Mouse (Mus musculus) forebrain, embryonic 10.5 days (tissue): Measurements from ENCODE around the gene Rnf145. TPM values are rescaled to one million over a fixed set of nuclear protein-coding genes. Genes with fewer than 3 reads are reported as not detected.

Experiments used
- DNase-seq: peaks from one replicate; pipeline ENCODE4 v3.0.0-alpha.2; 2017; ENCODE audit warnings: low spot score; ENCODE audit errors: extremely low spot score
- H3K27ac ChIP-seq: fragments of 300-500 bp; sonication (generic); 2 replicates; pipeline ENCODE4 v1.5.1; 2016; ENCODE audit warnings: mild to moderate bottlenecking
- H3K27me3 ChIP-seq: fragments of 300-500 bp; sonication (generic); 2 replicates; pipeline ENCODE4 v1.6.1; 2016; ENCODE audit warnings: mild to moderate bottlenecking; ENCODE audit not compliant: poor library complexity, severe bottlenecking
- H3K36me3 ChIP-seq: fragments of 300-500 bp; sonication (generic); replicated peaks from 2 replicates; pipeline ENCODE4 v1.6.1; 2016; ENCODE audit warnings: mild to moderate bottlenecking, moderate library complexity
- H3K4me1 ChIP-seq: fragments of 300-500 bp; sonication (generic); 2 replicates; pipeline ENCODE4 v1.6.1; 2016
- H3K4me3 ChIP-seq: fragments of 300-500 bp; sonication (generic); 2 replicates; pipeline ENCODE4 v1.5.1; 2016; ENCODE audit warnings: mild to moderate bottlenecking, moderate library complexity
- H3K9me3 ChIP-seq: fragments of 300-500 bp; sonication (generic); 2 replicates; pipeline ENCODE4 v1.6.1; 2016; ENCODE audit warnings: mild to moderate bottlenecking, moderate library complexity
- WGBS: fragments of 180-500 bp; shearing (Covaris S2); methylation state at CpG from one replicate; pipeline ENCODE4 v1.1.7; 2016; 5-methylcytosine and 5-hydroxymethylcytosine counted together
- polyA plus RNA-seq: library from polyadenylated mRNA; unstranded; fragments of >200 nt; fragmentation: Nextera tagmentation; extraction: Ambion mirVana; gene quantifications from 2 replicates; pipeline ENCODE4 v1.2.1, GENCODE M21; 2016

Rnf145 gene
- polyA plus RNA-seq, 1 experiment from 2014 or later: 92.8 TPM

DNA sequence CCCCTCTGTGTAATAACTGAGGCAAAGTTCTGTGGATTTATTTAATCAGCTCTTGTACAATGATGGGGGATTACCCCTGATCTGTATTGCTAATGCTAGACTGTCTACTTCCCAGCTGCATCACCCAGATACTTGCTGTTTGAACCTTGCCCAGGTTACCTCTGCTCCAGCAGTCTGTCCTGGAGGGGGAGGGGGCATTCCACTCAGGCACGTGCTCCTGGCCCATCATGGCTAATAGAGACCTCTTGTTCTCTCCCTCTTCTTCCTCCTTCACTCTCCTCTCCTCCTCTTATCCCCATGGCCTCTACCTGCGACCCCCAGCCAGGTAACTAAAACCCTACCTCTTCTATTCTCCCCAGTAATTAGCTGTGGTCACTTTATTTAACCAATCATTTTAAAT is 4.1 kb upstream of the Rnf145 start:
- no peak for DNase-seq
- Histone ChIP-seq H3K27me3 (no peaks in the 10 kb centered on the region), H3K27ac (no peak overlapping the region), H3K4me3 (no peak overlapping the region), H3K4me1 (peaks cover 28% of the 10 kb centered on the region), H3K36me3 (no peaks in the 10 kb centered on the region), H3K9me3 (no peaks in the 10 kb centered on the region)
- WGBS: 65% methylated on average over 2 of the region's 2 CpGs

DNA sequence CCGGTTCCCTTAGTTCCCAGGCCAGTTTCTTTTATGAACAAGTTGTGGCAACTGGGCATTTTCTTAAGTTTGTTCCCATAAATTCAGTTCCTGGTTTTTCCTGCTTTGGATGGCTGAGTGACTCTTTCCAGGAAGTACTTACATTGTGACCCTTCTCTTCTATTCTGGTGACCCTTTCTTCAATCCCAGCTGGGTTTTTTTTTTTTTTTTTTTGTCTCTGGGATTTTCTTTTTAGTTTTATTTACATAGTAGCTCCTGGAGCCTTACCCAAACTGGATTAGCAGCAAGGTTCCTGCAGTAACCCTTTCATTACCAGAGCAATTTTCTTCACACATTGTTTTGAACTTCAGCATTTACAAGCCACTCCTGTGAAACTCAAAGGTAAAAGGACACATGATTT is 2.4 kb upstream of the Rnf145 start:
- DNase-seq: no peak
- no peak overlapping the region for H3K27ac ChIP-seq
- H3K9me3 ChIP-seq: no peaks in the 10 kb centered on the region
- H3K36me3 ChIP-seq: no peaks in the 10 kb centered on the region
- H3K27me3 ChIP-seq: no peaks in the 10 kb centered on the region
- peaks cover 42% of the 10 kb centered on the region for H3K4me1 ChIP-seq
- no peak overlapping the region for H3K4me3 ChIP-seq
- 23% methylated on average over 1 of the region's 1 CpGs for WGBS

DNA sequence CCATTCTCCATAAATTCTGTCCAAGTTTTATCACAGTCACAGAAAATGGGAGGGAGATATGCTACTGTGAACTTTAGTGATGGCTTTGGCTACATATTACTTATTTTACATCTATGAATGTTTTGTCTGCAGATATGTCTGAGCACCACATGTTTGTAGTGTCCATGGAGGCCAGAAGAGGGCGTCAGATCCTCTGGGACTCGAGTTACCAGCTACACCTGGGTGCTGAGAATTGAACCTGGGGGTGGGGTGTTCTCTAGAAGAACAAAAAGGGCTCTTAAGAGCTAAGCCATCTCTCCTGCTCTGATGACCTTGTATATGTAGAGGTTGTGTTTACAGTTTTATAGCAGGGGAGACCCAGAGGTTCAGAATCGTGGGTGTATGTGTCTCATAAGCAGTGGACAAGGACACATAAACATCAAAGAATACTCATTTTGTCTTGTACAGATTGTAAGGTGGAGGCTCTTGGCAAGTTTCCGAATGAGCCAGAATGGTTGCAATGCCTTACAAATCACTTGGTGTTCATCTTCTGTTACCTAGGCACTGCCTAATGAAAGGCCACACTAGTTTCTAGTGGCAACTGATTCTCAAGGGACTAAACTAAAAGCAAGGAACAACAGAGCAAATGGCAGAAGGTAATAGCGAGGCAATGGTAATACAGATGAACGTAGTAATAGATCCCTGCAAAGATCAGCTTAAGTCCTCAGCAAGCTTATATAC is 1.0 kb upstream of the Rnf145 start:
- H3K27me3 ChIP-seq: no peaks in the 10 kb centered on the region

GRCm38 (mm10) chr11:44519096-44519949 is 559 bp downstream of the Rnf145 start:
- H3K4me3 ChIP-seq: peak overlapping the region; percentile 96
- peaks cover 50% of the 10 kb centered on the region for H3K4me1 ChIP-seq
- H3K27ac ChIP-seq: peak overlapping the region; percentile 100
- WGBS: 0% methylated on average over 49 of the region's 61 CpGs
- peaks cover 10% of the 10 kb centered on the region for H3K36me3 ChIP-seq
- no peaks in the 10 kb centered on the region for H3K9me3 ChIP-seq
- DNase-seq: peak; percentile 67
- no peaks in the 10 kb centered on the region for H3K27me3 ChIP-seq

More for the DNA sequence above, 1.0 kb upstream of the Rnf145 start:
- WGBS: 57% methylated on average over 6 of the region's 6 CpGs
- H3K4me3 ChIP-seq: peak overlapping the region; percentile 96
- peak overlapping the region; percentile 100 for H3K27ac ChIP-seq
- no peaks in the 10 kb centered on the region for H3K36me3 ChIP-seq
- no peak for DNase-seq
- H3K4me1 ChIP-seq: peaks cover 50% of the 10 kb centered on the region
- no peaks in the 10 kb centered on the region for H3K9me3 ChIP-seq

GRCm38 (mm10) chr11:44519950-44520761 is 1.4 kb downstream of the Rnf145 start:
- Histone ChIP-seq H3K4me1 (peaks cover 50% of the 10 kb centered on the region), H3K4me3 (peak overlapping the region; percentile 96), H3K36me3 (peaks cover 18% of the 10 kb centered on the region), H3K27me3 (no peaks in the 10 kb centered on the region), H3K27ac (peak overlapping the region; percentile 100), H3K9me3 (no peaks in the 10 kb centered on the region)
- DNase-seq: peak; percentile 84
- under 1% methylated on average over 28 of the region's 28 CpGs for WGBS

DNA sequence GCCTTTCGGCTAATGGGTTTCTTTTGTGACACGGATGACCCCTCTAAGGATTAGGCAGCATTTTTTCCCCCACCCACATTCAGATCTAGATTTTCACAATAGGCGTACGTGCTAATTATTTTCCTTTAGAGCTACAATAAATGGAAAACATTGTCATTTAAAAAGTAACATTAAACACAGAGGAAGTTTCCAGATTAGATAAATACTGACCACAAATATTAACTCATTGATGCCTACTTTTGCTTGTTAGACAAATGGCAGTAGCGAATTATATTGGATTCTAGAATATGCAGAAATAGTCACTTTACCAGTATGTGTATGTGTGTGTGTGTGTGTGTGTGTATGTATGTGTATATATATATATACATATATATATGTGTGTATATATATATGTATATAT is 3.8 kb downstream of the Rnf145 start:
- Histone ChIP-seq H3K36me3 (peaks cover 42% of the 10 kb centered on the region), H3K27ac (no peak overlapping the region), H3K4me3 (no peak overlapping the region), H3K27me3 (no peaks in the 10 kb centered on the region), H3K9me3 (no peaks in the 10 kb centered on the region), H3K4me1 (peaks cover 33% of the 10 kb centered on the region)
- WGBS: 84% methylated on average over 5 of the region's 5 CpGs
- no peak for DNase-seq

DNA sequence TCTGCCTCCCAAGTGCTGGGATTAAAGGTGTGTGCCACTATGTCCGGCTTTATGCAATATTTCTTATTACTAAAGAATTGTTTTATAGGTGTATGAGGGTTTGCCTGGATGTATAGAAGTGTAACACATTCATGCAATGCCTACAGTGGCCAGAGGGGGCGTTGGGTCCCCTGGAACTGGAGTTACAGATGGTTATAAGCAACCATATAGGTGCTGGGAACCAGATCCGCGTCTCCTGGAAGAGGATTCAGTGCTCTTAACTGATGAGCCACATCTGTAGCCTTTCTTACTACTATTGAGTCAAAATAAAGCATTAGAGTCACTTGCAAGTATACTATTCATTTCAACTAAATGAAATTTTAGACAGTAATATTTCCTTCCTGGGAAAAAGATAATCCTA is 7.0 kb downstream of the Rnf145 start:
- no peak overlapping the region for H3K27ac ChIP-seq
- peaks cover 14% of the 10 kb centered on the region for H3K4me1 ChIP-seq
- no peak overlapping the region for H3K4me3 ChIP-seq
- no peaks in the 10 kb centered on the region for H3K9me3 ChIP-seq
- peaks cover 73% of the 10 kb centered on the region for H3K36me3 ChIP-seq
- no peak for DNase-seq
- 80% methylated on average over 4 of the region's 4 CpGs for WGBS
- no peaks in the 10 kb centered on the region for H3K27me3 ChIP-seq

DNA sequence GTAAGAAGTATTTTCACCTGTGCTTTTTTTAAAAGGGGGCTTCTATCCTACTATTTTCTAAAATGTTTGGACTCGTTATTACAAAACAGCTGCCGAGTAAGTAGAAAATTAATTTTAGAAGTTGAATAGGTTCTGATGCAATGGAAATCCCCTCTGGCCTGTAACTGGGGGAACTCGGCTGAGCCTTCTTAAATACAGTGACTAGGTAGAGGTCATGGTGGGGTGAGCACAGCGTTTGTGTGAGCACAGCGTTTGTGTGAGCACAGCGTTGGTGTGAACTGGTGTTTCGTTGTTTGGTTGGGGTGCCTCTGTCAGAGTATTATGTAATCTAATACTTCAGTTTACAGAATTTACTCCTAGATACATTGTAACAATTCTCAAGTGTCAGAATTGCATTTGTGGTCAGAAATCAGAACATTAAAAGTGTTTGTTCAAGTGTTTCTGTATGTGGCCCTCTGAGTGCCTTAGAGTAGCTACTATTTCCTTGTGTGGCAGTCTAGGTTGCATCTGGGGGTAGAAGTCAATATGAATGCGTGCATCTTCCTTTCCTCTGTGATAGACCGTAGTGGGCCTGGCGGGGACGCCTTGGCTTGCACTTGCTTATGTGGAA is 8.0 kb downstream of the Rnf145 start:
- Histone ChIP-seq H3K27ac (no peak overlapping the region), H3K27me3 (no peaks in the 10 kb centered on the region), H3K36me3 (peaks cover 82% of the 10 kb centered on the region), H3K4me1 (peaks cover 4% of the 10 kb centered on the region), H3K4me3 (no peak overlapping the region), H3K9me3 (no peaks in the 10 kb centered on the region)
- WGBS: 96% methylated on average over 11 of the region's 11 CpGs
- DNase-seq: no peak

GRCm38 (mm10) chr11:44528560-44529199 is 9.9 kb downstream of the Rnf145 start:
- DNase-seq: no peak
- Histone ChIP-seq H3K4me3 (no peak overlapping the region), H3K27ac (no peak overlapping the region), H3K9me3 (no peaks in the 10 kb centered on the region), H3K27me3 (no peaks in the 10 kb centered on the region), H3K4me1 (no peaks in the 10 kb centered on the region), H3K36me3 (peaks cover 98% of the 10 kb centered on the region)
- 94% methylated on average over 14 of the region's 14 CpGs for WGBS

DNA sequence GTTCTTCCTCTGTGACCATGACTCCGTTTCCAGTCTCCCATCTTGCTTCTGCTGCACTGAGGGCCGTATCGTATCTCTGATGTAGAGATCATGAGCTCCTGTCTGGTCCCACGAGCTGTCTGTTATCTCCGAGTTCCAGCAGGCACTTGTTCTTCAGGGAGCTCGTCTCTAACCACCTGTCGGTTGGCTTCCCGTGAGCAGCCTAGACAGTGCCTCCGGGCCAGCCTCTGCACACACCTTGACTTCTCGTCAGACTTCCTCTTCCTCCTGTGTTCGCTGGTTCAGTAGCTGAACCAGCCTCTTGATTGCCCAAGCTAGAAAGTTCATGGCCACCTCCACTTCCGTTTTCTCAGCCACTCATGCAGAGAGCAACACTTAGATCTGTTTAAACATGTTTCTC is 10.4 kb downstream of the Rnf145 start:
- H3K9me3 ChIP-seq: no peaks in the 10 kb centered on the region
- peaks cover 98% of the 10 kb centered on the region for H3K36me3 ChIP-seq
- 93% methylated on average over 12 of the region's 12 CpGs for whole genome bisulfite sequencing
- no peak for DNase-seq
- no peaks in the 10 kb centered on the region for H3K27me3 ChIP-seq
- H3K4me1 ChIP-seq: no peaks in the 10 kb centered on the region
- no peak overlapping the region for H3K27ac ChIP-seq
- no peak overlapping the region for H3K4me3 ChIP-seq

- no peaks in the 10 kb centered on the region for H3K9me3 ChIP-seq
- DNase-seq: no peak
- no peak overlapping the region for H3K27ac ChIP-seq
- H3K4me3 ChIP-seq: no peak overlapping the region
- WGBS: 88% methylated on average over 5 of the region's 5 CpGs
- no peaks in the 10 kb centered on the region for H3K4me1 ChIP-seq
- H3K36me3 ChIP-seq: peaks cover 98% of the 10 kb centered on the region
- no peaks in the 10 kb centered on the region for H3K27me3 ChIP-seq
Measured at GRCm38 (mm10) chr11:44529716-44530115, 11.0 kb downstream of the Rnf145 start.

DNA sequence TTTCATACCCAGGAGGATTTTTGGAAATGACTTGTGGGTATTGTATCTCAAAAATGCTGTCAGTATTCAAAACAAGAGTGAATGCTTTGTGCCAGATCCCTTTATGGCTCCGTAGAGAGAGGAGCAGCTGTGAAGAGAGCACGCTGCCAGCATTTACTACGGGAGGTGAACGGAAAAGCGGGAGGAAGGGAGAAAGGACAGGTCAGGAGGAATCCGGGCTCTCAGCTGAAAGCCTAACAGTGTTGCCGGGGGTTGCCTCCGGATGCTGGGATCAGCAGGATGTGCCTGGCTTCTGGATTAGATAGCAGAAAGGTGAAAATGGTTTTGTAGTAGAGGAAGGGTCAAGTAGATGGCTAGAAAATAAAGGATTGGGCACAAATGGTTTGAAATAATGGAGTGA is 11.6 kb downstream of the Rnf145 start:
- DNase-seq: no peak
- no peaks in the 10 kb centered on the region for H3K4me1 ChIP-seq
- WGBS: 82% methylated on average over 8 of the region's 8 CpGs
- H3K27me3 ChIP-seq: no peaks in the 10 kb centered on the region
- H3K9me3 ChIP-seq: no peaks in the 10 kb centered on the region
- H3K4me3 ChIP-seq: no peak overlapping the region
- peaks cover 98% of the 10 kb centered on the region for H3K36me3 ChIP-seq
- H3K27ac ChIP-seq: no peak overlapping the region
